Mouse (Mus musculus): ENCODE measurements around the gene Bicra.

The Bicra gene

DNA sequence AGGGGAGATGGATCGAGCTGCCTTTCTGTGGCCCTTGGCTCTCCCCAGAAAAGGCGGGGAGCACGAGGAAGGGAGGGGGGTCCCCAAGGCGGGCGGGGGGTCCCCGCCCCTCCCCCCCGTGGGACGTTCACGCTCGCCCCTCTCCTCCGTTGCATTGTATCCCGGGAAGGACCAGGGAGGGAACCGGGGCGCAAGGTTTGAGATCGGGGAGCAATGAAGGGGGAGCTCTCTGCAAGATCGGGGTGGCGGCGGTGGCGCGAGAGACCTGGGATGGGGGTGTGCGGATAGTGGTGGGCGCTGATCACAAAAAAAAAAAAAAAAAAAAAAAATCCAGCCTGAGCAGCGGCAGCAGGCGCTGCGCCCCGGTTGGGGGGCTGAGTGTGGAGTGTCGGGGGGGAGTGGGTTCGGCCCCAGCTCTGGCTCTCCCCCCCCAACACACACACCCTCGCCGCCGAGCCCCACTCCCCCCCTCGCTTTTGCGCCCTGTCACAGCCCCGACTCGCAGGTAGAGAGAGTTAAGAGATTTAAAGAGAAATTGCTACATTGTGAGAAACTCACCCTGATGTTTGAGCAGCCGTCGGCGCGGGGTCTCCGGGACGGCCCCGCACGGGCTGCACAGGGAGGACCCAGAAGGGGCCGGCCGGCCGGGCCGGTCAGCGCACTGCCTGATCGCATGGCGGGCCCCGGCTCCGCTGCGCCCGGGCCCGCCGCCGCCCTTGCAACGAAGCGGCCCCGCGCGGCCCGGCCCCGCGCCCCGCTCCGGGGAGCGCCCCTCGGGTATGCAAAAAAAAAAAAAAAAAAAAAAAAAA is at the start of gene Bicra:
Gene Bicra, minus strand, starts transcription at position 584 of the 809 bp plus-strand sequence.
- peak; percentile 88 to 95 for DNase-seq

- DNase-seq, result no peak
Measured at GRCm38 (mm10) chr7:16094592-16094991, 46.9 kb upstream of the Bicra start.

DNA sequence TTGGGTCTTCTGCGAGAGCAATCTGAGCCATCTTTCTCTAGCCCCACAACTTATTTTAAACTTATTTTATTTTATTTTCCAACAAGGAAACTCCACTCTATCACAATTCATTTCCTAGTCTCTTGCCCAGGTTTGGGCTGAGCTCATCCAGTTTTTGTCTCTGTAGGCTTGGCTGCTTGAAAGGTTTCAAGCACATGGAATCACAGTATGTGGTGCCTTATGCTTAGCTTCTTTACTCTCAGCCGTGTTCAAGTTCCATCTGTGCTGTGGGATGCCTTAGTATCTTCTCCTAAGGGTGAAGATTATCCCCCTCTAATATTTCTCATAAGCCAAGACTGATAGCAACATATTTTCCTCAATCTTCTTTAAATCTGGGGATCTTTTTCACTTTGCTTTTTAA is 39.9 kb upstream of the Bicra start:
- no peak for DNase-seq

DNA sequence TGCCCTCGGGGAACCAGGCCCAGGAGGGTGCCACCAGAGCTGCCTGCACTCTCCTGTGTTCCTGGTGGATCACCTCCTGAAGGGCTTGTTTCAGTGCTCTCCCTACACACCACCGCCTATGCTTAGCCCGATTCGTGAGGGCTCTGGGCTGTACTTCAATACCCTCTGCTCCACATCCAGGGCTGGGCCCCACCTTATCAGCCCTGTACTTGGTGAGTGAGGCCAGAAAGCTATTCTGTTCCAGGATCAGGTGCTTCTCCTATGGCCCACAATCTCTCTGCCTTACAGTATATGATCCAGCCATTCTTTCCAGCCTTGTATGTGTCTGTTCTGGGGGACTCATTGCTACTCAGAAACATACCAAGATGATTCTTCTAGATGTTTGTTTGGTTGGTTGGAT is 35.6 kb upstream of the Bicra start:
- no peak for DNase-seq

- no peak for DNase-seq
Measured at GRCm38 (mm10) chr7:16080581-16080980, 32.9 kb upstream of the Bicra start.

- no peak for DNase-seq
Measured at GRCm38 (mm10) chr7:16079947-16080346, 32.2 kb upstream of the Bicra start.

DNA sequence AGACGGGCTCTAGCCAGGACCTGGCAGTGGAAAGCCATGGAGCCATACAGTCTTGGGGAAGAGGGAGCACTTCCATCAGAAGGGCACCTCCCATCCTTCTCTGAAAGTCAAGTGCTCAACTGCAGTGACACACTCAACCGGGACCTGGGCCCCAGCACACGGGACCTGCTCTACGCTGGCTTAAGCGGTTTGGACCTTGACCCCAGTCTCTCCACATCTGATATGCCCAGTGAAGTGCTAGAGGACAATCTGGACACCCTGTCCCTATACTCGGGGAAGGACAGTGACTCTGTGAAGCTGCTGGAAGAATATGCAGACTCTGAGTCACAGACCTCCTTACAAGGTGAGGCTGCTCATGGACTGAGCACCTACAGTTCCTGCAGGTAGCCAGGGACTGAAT is 24.2 kb upstream of the Bicra start:
- DNase-seq, result no peak

- DNase-seq, result no peak
Measured at GRCm38 (mm10) chr7:16070846-16071245, 23.1 kb upstream of the Bicra start.

DNA sequence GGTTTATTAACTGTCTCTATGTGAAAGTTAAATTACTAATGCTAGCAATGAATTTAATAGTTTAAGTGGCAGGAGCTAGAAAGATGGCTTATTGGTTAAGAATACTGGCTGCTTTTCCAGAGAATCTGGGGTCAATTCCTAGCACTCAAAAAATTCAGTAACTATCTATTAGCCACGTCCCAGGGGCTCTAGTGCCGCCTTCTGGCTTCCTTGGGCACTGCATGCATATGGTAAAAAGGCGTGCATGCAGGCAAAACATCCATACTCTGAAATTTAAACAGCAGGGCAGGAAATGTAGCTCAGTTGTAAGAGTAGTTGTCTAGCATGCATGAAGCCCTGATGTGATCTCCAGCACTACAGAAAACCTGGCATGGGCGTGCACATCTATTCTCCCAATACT is 15.8 kb upstream of the Bicra start:
- peak in 1 of 2 experiments; percentile 28 for DNase-seq

DNA sequence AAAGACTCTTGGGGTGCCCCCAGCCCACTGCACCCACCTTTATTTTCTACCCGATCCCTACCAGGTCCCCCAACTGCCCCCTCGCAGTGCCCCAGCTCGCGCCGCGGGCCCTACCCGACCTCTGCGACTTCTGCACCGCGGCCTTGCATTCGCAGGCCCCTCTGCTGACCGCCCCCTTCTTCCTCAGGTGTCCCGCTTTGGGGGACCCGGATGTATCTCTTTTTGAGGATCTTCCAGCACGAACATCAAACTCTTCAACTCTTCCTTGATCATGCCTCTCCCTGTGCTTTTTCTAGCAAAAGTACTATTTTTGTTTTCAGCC is 14.3 kb upstream of the Bicra start:
- DNase-seq, result no peak

- DNase-seq, result no peak
Measured at GRCm38 (mm10) chr7:16061219-16062098, 13.7 kb upstream of the Bicra start, which contains the start of gene Zfp541. TSS of gene Zfp541 (plus strand) at chr7:16061814.

GRCm38 (mm10) chr7:16057136-16057534 is 9.4 kb upstream of the Bicra start:
- no peak for DNase-seq

DNA sequence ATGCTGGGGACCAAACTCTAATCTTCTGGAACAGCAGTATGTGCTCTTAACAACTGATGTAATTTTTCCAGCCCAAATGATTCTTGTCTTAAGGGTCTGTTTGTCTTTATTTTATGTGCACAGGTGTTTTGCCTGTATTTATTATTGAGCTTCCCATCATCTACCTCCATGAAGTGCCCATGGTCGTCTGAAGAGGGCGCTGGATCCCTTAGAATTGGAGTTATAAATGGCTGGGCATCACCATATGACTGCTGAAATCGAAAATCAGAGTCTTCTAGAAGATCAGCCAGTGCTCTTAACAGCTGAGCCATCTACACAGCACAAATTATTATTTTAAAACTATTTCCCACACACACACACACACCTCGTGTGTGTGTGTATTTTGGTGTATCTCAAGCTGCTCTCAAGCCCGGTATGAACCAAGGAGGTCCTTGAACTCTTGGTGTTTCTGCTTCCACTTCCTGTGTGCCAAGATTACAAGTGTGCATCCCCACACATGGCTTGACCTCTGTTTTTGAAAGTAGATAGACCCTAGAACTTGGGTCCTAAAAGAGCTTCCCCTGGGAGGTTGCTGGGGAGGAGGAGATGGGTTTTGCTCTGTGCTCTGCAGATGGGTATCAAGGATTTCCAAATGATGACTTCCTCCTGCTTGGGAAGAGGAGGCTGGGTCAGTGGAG is 8.9 kb upstream of the Bicra start:
- peak in 1 of 2 experiments; percentile 63 for DNase-seq

DNA sequence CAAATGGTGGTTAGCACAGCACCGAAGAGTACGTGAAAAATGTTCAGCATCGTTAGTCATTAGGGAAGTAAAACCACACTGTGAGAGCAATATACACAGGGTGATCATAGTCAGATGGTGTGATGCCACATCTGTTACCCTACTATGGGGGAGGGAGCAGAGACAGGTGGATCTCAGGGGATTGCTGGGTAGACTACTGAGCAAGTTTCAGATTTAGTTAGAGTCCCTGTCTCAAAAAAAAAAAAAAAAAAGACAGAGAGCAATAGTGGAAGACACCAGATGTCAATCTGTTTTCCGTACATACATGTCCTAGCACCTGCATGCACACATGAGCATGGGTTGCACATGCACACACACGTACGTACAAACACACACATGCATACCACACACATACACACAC is 7.9 kb upstream of the Bicra start:
- no peak for DNase-seq

DNA sequence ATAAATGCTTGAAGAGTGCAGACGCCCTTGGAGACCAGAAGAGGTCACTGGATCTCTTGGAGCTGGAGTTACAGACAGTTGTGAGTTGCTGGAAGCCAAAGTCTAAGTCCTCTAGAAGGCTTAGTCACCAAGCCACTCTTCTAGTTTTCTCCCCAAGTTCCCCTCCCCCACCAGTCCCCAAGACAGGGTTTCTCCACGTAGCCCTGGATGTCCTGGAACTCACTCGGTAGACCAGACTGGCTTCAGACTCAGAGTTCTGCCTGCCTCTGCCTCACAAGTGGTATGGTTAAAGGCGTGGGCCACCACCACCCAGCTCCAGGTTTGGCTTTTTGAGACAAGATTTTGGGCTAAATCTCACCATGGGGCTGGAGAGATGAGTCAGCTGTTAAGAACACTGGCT is 7.2 kb upstream of the Bicra start:
- no peak for DNase-seq

GRCm38 (mm10) chr7:16053105-16053504 is 5.4 kb upstream of the Bicra start:
- no peak for DNase-seq

DNA sequence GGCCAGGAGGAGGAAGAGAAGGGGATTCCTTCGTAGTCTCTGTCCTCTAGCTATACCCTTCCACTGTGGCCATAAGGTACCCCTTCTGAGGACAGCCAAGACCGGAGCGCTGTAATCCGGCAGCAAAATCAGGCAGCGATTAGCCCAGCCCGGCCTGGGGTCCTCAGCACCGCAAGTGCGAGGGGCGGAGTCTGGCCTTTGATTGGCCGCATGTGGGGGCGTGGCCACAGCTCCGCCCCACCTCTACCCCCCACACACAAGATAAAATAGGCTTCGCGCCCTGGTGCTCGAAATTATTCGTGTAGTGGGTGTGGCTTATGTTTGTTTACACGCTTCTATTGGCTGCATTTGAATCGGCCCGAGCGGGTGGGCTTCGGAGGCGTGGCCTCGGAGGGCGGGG is 5.0 kb upstream of the Bicra start:
- peak; percentile 98 for DNase-seq

GRCm38 (mm10) chr7:16051883-16052595 is 4.3 kb upstream of the Bicra start:
- DNase-seq, result peak; percentile 78 to 89

DNA sequence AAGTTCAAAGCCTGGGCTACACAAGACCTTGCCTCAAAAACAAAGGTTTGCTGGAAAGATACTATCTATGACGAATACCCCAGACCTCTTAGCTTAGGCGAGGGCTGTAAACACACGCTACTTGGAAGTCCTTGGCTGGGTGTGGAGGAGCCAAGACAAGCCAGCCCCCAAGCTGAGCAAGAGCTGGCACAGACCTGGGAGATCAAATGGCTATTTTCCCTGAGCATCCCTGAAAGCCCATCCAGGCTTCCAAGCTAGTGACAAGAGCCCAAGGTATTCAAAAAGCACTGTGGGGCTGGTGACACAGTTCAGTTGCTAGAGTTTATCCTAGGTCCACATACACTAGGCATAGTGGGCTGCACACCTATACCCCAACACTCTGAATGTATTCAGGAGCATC is 2.9 kb upstream of the Bicra start:
- DNase-seq, result no peak

DNA sequence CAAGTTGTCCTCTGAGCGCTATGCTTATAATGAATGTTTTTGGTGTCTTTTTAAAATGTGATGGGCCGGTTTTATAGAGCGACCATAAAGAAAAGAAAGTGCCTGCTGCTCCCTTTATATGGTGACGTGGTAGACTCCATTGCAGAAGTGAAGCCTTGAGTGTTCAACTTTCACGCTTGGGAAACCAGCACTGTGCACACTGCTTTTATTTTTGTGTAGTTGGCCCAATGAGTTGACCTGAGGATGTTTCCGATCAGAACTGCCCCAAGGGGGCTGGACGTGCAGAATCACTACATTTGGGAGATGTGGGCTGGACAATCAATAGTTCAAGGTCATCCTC is 1.8 kb upstream of the Bicra start:
- no peak for DNase-seq

- peak; percentile 47 to 67 for DNase-seq
Measured at GRCm38 (mm10) chr7:16048675-16049575, 1.2 kb upstream of the Bicra start.

- peak; percentile 97 for DNase-seq
Measured at GRCm38 (mm10) chr7:16048164-16048564, 443 bp upstream of the Bicra start.

All from kidney, postnatal 36 days (tissue).